Mouse (Mus musculus) mouse trophoblast stem cell (cell line): ENCODE results near the gene Plxnc1.

Experiments used
- in situ Hi-C, 2 experiments: fragments of 300-500 bp; cut with MseI, MboI; formaldehyde crosslinking; loops; 2 replicates in 1 of 2; 3 replicates in 1 of 2; pipeline ENCODE4 v1.15.1; 2025

The Plxnc1 gene

GRCm38 (mm10) chr10:94957705-94958104 lies 13.1 kb upstream of the Plxnc1 start:
- in situ Hi-C loops = loop anchor here in 1 of 2 experiments (10.0 kb wide), 1 partner anchor 333 kb away; no protein-coding TSS in a partner anchor

GRCm38 (mm10) chr10:94947915-94948675 lies 3.5 kb upstream of the Plxnc1 start:
- in situ Hi-C loops = no loop called here

GRCm38 (mm10) chr10:94947386-94947785 lies 2.8 kb upstream of the Plxnc1 start:
- in situ Hi-C loops = no loop called here

GRCm38 (mm10) chr10:94945206-94945711 lies 624 bp upstream of the Plxnc1 start:
- in situ Hi-C loops = no loop called here

GRCm38 (mm10) chr10:94943846-94944690 lies 567 bp downstream of the Plxnc1 start:
- in situ Hi-C loops = no loop called here

GRCm38 (mm10) chr10:94943401-94943845 lies 1.2 kb downstream of the Plxnc1 start:
- in situ Hi-C loops = no loop called here

GRCm38 (mm10) chr10:94942449-94943041 lies 2.1 kb downstream of the Plxnc1 start:
- in situ Hi-C loops = no loop called here

GRCm38 (mm10) chr10:94941551-94941950 lies 3.1 kb downstream of the Plxnc1 start:
- in situ Hi-C loops = no loop called here

- in situ Hi-C loops = no loop called here
These were observed 3.8 kb downstream of the Plxnc1 start for GRCm38 (mm10) chr10:94940786-94941185.

- in situ Hi-C loops = no loop called here
These were observed 4.6 kb downstream of the Plxnc1 start for GRCm38 (mm10) chr10:94940061-94940460.

- in situ Hi-C loops = no loop called here
These were observed 5.7 kb downstream of the Plxnc1 start for GRCm38 (mm10) chr10:94938899-94939298.

GRCm38 (mm10) chr10:94938320-94938719 lies 6.3 kb downstream of the Plxnc1 start:
- in situ Hi-C loops = no loop called here

GRCm38 (mm10) chr10:94935270-94935669 lies 9.4 kb downstream of the Plxnc1 start:
- in situ Hi-C loops = no loop called here

- in situ Hi-C loops = no loop called here
These were observed 10.5 kb downstream of the Plxnc1 start for GRCm38 (mm10) chr10:94934151-94934614.

- in situ Hi-C loops = no loop called here
These were observed 12.4 kb downstream of the Plxnc1 start for GRCm38 (mm10) chr10:94931961-94932832.

GRCm38 (mm10) chr10:94928164-94928563 lies 16.5 kb downstream of the Plxnc1 start:
- in situ Hi-C loops = no loop called here

GRCm38 (mm10) chr10:94926297-94926696 lies 18.3 kb downstream of the Plxnc1 start:
- in situ Hi-C loops = no loop called here

- in situ Hi-C loops = no loop called here
These were observed 19.8 kb downstream of the Plxnc1 start for GRCm38 (mm10) chr10:94924878-94925277.

- in situ Hi-C loops = no loop called here
These were observed 20.2 kb downstream of the Plxnc1 start for GRCm38 (mm10) chr10:94924450-94924849.

GRCm38 (mm10) chr10:94923337-94923762 lies 21.3 kb downstream of the Plxnc1 start:
- in situ Hi-C loops = no loop called here

GRCm38 (mm10) chr10:94922848-94923247 lies 21.8 kb downstream of the Plxnc1 start:
- in situ Hi-C loops = no loop called here
